Comparison of ENCODE assay signal across 8 mouse cellular contexts in the genomic region with DNA sequence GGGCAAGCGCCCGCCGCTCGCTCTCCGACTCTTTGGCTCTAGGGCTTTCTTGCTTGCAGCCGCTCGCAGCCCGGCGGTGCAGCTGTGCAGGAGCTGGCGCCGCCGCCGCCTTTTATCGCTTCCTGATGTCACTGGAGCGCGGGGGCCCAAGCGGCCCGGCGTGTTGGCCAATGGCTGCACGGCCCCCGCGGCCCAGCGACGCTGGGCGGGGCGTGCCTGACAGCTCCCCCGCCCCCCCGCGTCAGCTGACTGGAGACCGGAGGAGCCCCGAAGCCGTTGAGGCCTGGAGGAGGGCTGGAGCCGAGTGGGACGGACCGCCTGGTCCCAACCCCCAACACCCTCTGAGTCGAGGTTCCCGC. TPM values are rescaled to one million over a fixed set of nuclear protein-coding genes. Genes with fewer than 3 reads are reported as not detected.
DNase-seq lines count a peak whose midpoint lies in the region.

TSS of gene Mafb (minus strand) at position 86 of the 359 bp plus-strand sequence.

- peak within 1 kb of the TSS; percentile 88 for H3K27ac ChIP-seq in midbrain, embryonic 10.5 days (replicated peaks)

- DNase-seq in adrenal gland, postnatal 25 days = peak; percentile 97
- peak; percentile 90 for DNase-seq in embryo, embryonic 9.5 days (ENCODE audit: extremely low spot score)
- peak; percentile 100 for DNase-seq in heart, adult 11 months
- DNase-seq in kidney, adult 11 months = peak; percentile 95
- DNase-seq in left cerebral cortex, postnatal 4 days = peak; percentile 91
- DNase-seq in midbrain, embryonic 10.5 days (ENCODE audit: low spot score) = peak; percentile 92
- peak; percentile 82 to 89 for DNase-seq in right cerebral cortex, postnatal 36 days (ENCODE audit: low spot score in 2 of 2)
- DNase-seq in yolk sac, embryonic 10.5 days (ENCODE audit: low spot score) = peak; percentile 92

- intact Hi-C loops in left cerebral cortex, postnatal 4 days (cut with DNase I) = loop anchor here (5.0 to 10.0 kb wide), 3 partner anchors 210 to 1455 kb away; no protein-coding TSS in a partner anchor

- no peaks in the 10 kb centered on the region for H3K9me3 ChIP-seq in midbrain, embryonic 10.5 days (replicated peaks)

- peak within 1 kb of the TSS; percentile 68 for H3K4me3 ChIP-seq in midbrain, embryonic 10.5 days

- peaks cover 87% of the 10 kb centered on the region for H3K27me3 ChIP-seq in midbrain, embryonic 10.5 days (ENCODE audit: low read depth, poor library complexity, severe bottlenecking)

- peaks cover 60% of the 10 kb centered on the region for H3K4me1 ChIP-seq in midbrain, embryonic 10.5 days

- WGBS in midbrain, embryonic 10.5 days = 0% methylated on average over 29 of the region's 37 CpGs

- no peaks in the 10 kb centered on the region for H3K36me3 ChIP-seq in midbrain, embryonic 10.5 days

RNA-seq across cellular contexts. Expression of gene Mafb, which starts in this region (rescaled TPM):
- 9.4 and 9.7 TPM in 2 replicates for total RNA-seq in adrenal gland, postnatal 25 days (2021)
- 10 to 100 TPM; 27.8 to 31.9 TPM for total RNA-seq in left cerebral cortex, postnatal 4 days (2021)
- polyA plus RNA-seq in midbrain, embryonic 10.5 days (2016; fragmentation: Nextera tagmentation; extraction: Ambion mirVana) = 3.3 and 4.1 TPM in 2 replicates

Comparison
In these comparisons a context has a peak if more than half of its experiments do, and no peak if none do; other contexts are left out.
1. Peak in every context shown above with its lines: DNase-seq, H3K4me3 ChIP-seq and H3K27ac ChIP-seq.